Mouse (Mus musculus): ENCODE data around the gene Odf3b. TPM values are rescaled to one million over a fixed set of nuclear protein-coding genes. Genes with fewer than 3 reads are reported as not detected.

The Odf3b gene
- polyA plus RNA-seq, 1 experiment, result 5.4 TPM

GRCm38 (mm10) chr15:89404831-89405623 is 25.9 kb upstream of the Odf3b start:
- no peaks in the 10 kb centered on the region for H3K4me1 ChIP-seq (ENCODE audit: control insufficient read depth, insufficient read depth, low read length)
- no peak overlapping the region for H3K27ac ChIP-seq (ENCODE audit: insufficient read depth, low read length)
- no peak for TF ChIP-seq POLR2A (IDR thresholded peaks at IDR 0.05; ENCODE audit: extremely low read depth, insufficient read depth, low read length)
- H3K4me3 ChIP-seq (ENCODE audit: insufficient read depth, low read length), result no peak overlapping the region

DNA sequence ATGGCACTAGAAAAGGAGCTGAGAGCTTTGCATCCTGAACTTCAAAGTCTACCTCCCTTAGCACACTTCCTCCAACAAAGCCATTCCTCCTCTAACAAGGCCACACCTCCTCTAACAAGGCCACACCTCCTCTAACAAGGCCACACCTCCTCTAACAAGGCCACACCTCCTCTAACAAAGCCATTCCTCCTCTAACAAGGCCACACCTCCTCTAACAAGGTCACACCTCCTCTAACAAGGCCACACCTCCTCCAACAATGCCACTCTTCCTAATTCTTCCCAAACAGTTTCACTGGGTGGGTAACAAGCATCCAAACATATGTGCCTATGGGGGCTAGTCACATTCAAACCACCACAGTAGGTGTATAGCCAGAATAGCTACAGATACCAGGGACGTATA is 23.4 kb upstream of the Odf3b start:
- Histone ChIP-seq H3K4me3 (ENCODE audit: insufficient read depth, low read length) (no peak overlapping the region), H3K4me1 (ENCODE audit: control insufficient read depth, insufficient read depth, low read length) (no peaks in the 10 kb centered on the region), H3K27ac (ENCODE audit: insufficient read depth, low read length) (no peak overlapping the region)
- no peak for TF ChIP-seq POLR2A (IDR thresholded peaks at IDR 0.05; ENCODE audit: extremely low read depth, insufficient read depth, low read length)
- no peak for TF ChIP-seq CTCF (IDR thresholded peaks at IDR 0.05; ENCODE audit: extremely low read depth, insufficient read depth, low read length)

DNA sequence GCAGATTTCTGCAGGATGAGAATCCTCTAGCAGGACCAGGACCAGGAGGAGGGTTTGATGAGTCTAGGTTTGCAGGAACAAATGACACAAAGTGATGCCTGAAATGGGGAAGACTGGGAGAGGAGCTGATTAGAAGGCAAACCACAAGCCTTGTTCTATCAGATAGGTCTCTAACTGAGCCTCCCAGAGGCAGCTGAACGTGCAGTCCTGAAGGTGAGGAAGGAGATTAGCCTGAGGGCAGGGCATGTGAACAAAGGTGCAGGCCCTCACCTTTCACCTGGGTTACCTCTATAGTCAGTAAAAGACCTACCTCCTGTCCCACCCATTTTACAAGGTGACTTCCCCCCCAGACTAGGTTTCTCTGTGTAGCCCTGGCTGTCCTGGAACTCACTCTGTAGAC is 20.6 kb upstream of the Odf3b start:
- H3K4me3 ChIP-seq (ENCODE audit: insufficient read depth, low read length), result no peak overlapping the region
- no peak for TF ChIP-seq POLR2A (IDR thresholded peaks at IDR 0.05; ENCODE audit: extremely low read depth, insufficient read depth, low read length)
- TF ChIP-seq CTCF (IDR thresholded peaks at IDR 0.05; ENCODE audit: extremely low read depth, insufficient read depth, low read length), result no peak
- H3K27ac ChIP-seq (ENCODE audit: insufficient read depth, low read length), result no peak overlapping the region
- H3K4me1 ChIP-seq (ENCODE audit: control insufficient read depth, insufficient read depth, low read length), result no peaks in the 10 kb centered on the region

DNA sequence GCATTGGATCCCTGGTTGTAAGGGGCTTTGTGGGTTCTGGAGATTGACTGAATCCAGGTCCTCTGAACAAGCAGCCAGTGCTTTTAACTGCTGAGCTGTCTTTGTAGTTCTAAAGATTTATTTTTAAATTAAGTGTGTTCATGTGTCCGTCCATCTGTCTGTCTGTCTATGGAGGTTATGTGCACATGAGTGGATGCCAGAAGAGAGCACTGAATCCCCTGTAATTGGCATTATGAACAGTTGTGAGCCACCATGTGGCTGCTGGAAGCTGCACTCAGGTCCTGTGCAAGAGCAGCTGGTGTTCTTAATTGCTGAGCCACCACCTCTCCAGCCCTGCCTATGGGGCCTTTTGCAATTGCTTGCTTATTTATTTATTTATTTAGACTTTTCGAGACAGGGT is 19.1 kb upstream of the Odf3b start:
- TF ChIP-seq POLR2A (IDR thresholded peaks at IDR 0.05; ENCODE audit: extremely low read depth, insufficient read depth, low read length), result no peak
- TF ChIP-seq CTCF (IDR thresholded peaks at IDR 0.05; ENCODE audit: extremely low read depth, insufficient read depth, low read length), result no peak
- Histone ChIP-seq H3K4me1 (ENCODE audit: control insufficient read depth, insufficient read depth, low read length) (no peaks in the 10 kb centered on the region), H3K27ac (ENCODE audit: insufficient read depth, low read length) (no peak overlapping the region), H3K4me3 (ENCODE audit: insufficient read depth, low read length) (no peak overlapping the region)

DNA sequence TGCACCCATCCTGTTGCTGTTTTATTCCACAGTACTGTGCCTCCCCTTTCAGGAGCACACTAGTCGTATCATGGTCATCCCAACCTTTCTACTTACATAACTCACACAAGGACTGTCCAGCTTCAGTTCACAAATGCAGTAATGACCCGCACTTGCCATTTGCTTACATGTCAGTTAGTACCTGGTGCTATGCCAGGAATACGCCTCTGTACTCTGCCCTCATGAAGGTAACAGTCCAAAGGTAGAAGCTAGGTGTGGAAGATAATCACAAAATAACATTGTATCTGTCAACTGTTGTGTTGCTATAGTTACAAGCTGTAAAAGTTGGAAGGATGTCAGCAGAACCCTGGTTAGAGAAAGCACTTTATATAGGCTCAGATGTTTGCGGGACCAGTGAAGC is 17.8 kb upstream of the Odf3b start:
- no peak overlapping the region for H3K4me3 ChIP-seq (ENCODE audit: insufficient read depth, low read length)
- H3K4me1 ChIP-seq (ENCODE audit: control insufficient read depth, insufficient read depth, low read length), result no peaks in the 10 kb centered on the region
- TF ChIP-seq POLR2A (IDR thresholded peaks at IDR 0.05; ENCODE audit: extremely low read depth, insufficient read depth, low read length) (no peak), CTCF (IDR thresholded peaks at IDR 0.05; ENCODE audit: extremely low read depth, insufficient read depth, low read length) (no peak)
- no peak overlapping the region for H3K27ac ChIP-seq (ENCODE audit: insufficient read depth, low read length)

GRCm38 (mm10) chr15:89390081-89390480 is 11.0 kb upstream of the Odf3b start:
- TF ChIP-seq CTCF (IDR thresholded peaks at IDR 0.05; ENCODE audit: extremely low read depth, insufficient read depth, low read length) (no peak), POLR2A (IDR thresholded peaks at IDR 0.05; ENCODE audit: extremely low read depth, insufficient read depth, low read length) (no peak)
- no peak overlapping the region for H3K27ac ChIP-seq (ENCODE audit: insufficient read depth, low read length)
- H3K4me3 ChIP-seq (ENCODE audit: insufficient read depth, low read length), result no peak overlapping the region
- no peaks in the 10 kb centered on the region for H3K4me1 ChIP-seq (ENCODE audit: control insufficient read depth, insufficient read depth, low read length)

GRCm38 (mm10) chr15:89387127-89387526 is 8.0 kb upstream of the Odf3b start:
- Histone ChIP-seq H3K4me1 (ENCODE audit: control insufficient read depth, insufficient read depth, low read length) (no peaks in the 10 kb centered on the region), H3K27ac (ENCODE audit: insufficient read depth, low read length) (no peak overlapping the region), H3K4me3 (ENCODE audit: insufficient read depth, low read length) (no peak overlapping the region)
- TF ChIP-seq CTCF (IDR thresholded peaks at IDR 0.05; ENCODE audit: extremely low read depth, insufficient read depth, low read length) (no peak), POLR2A (IDR thresholded peaks at IDR 0.05; ENCODE audit: extremely low read depth, insufficient read depth, low read length) (no peak)

DNA sequence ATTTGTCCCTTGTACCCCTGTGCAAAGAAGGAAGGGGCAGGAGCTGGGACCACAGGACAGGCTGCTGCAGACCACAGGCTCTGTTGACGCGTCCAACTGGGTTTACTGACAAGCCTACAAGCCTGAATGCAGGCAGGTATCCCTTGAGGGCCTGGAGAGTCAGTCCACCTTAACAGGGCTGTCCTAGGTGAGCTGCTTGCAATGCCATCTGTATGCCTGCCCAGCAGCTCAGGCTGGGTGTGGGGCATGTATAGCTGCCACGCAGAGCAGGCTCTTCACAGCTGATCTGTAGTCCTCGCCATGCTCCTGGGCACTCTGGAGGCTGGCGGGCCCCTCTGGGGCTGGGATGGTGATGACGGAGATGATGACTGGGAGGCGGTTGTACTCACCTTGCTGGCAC is 5.5 kb upstream of the Odf3b start, which contains the start of gene Klhdc7b:
Gene Klhdc7b, plus strand, starts transcription at position 301 of the 400 bp plus-strand sequence.
- TF ChIP-seq CTCF (IDR thresholded peaks at IDR 0.05; ENCODE audit: extremely low read depth, insufficient read depth, low read length) (no peak), POLR2A (IDR thresholded peaks at IDR 0.05; ENCODE audit: extremely low read depth, insufficient read depth, low read length) (no peak)
- Histone ChIP-seq H3K4me1 (ENCODE audit: control insufficient read depth, insufficient read depth, low read length) (no peaks in the 10 kb centered on the region), H3K4me3 (ENCODE audit: insufficient read depth, low read length) (no peak within 1 kb of the TSS), H3K27ac (ENCODE audit: insufficient read depth, low read length) (no peak within 1 kb of the TSS)

DNA sequence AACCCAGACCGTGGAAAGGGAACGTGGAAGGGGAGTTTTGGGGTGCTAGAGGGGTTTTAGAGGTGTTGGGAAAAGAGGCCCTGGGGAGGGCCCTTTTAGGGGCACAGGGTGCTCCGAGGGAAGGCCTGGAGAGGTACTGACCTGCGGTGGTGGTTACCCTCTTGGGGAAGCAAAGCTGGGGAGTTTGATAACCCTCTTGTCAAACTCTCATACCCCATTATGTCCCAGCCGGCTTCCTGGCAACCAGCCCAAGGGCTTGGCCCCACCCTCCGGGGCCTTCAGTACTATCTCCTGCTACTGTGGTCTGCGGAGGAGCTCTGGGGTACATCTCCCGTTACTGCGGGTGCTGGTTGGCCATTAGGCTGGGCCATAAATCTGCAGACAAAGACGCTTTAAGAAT is 347 bp upstream of the Odf3b start:
- TF ChIP-seq POLR2A (IDR thresholded peaks at IDR 0.05; ENCODE audit: extremely low read depth, insufficient read depth, low read length), result no peak
- TF ChIP-seq CTCF (IDR thresholded peaks at IDR 0.05; ENCODE audit: extremely low read depth, insufficient read depth, low read length), result no peak
- Histone ChIP-seq H3K4me3 (ENCODE audit: insufficient read depth, low read length) (peak overlapping the region; percentile 44; the same call in 1 of the 2 replicates), H3K4me1 (ENCODE audit: control insufficient read depth, insufficient read depth, low read length) (no peaks in the 10 kb centered on the region), H3K27ac (ENCODE audit: insufficient read depth, low read length) (no peak overlapping the region)
